Mouse (Mus musculus): ENCODE data around the gene Msto1. TPM values are rescaled to one million over a fixed set of nuclear protein-coding genes. Genes with fewer than 3 reads are reported as not detected.

Msto1 gene
- total and polyA plus RNA-seq, 3 experiments: 59.7 to 70.7 (median 70.2) TPM

- dilution Hi-C loops (cut with MboI; ENCODE audit: extremely low pct_ligation_motif_present, extremely low pct_unique_long_range_greater_than_20kb, low sequenced_read_pairs) (no loop called here), in situ Hi-C loops (cut with MboI; ENCODE audit: low pct_ligation_motif_present, low pct_unique_long_range_greater_than_20kb, low sequenced_read_pairs) (loop anchor here (10.0 to 25.0 kb wide), 2 partner anchors 98 to 175 kb away; no protein-coding TSS in a partner anchor)
Measured at GRCm38 (mm10) chr3:88939749-88940148, 25.9 kb upstream of the Msto1 start.

GRCm38 (mm10) chr3:88939071-88939470 is 25.3 kb upstream of the Msto1 start:
- in situ Hi-C loops (cut with MboI; ENCODE audit: low pct_ligation_motif_present, low pct_unique_long_range_greater_than_20kb, low sequenced_read_pairs): loop anchor here (10.0 to 25.0 kb wide), 2 partner anchors 98 to 174 kb away; no protein-coding TSS in a partner anchor
- Histone ChIP-seq H3K79me2 (replicated peaks; ENCODE audit: control insufficient read depth, extremely low read depth, insufficient read depth, poor library complexity, severe bottlenecking) (no peaks in the 10 kb centered on the region; the same call in none of the 2 replicates), H3K4me1 (ENCODE audit: control insufficient read depth in 1 of 2, insufficient read depth in 2 of 2) (no peaks in the 10 kb centered on the region)

More at GRCm38 (mm10) chr3:88939749-88940148, 25.9 kb upstream of the Msto1 start:
- Histone ChIP-seq H3K4me2 (ENCODE audit: insufficient read depth, low read depth, poor library complexity, severe bottlenecking) (no peak overlapping the region), H3K79me2 (replicated peaks; ENCODE audit: control insufficient read depth, extremely low read depth, insufficient read depth, poor library complexity, severe bottlenecking) (peaks cover 2% of the 10 kb centered on the region), H3K4me3 (replicated peaks in 1 of 3; ENCODE audit: low read depth in 2 of 3, low read length in 2 of 3, poor library complexity in 1 of 3) (no peak overlapping the region), H3K27me3 (replicated peaks) (no peaks in the 10 kb centered on the region), H3K36me3 (replicated peaks in 1 of 2; ENCODE audit: control insufficient read depth in 1 of 2, insufficient read depth in 1 of 2, low read length in 1 of 2) (peaks cover 31 to 82% of the 10 kb centered on the region in 2 experiments), H3K9ac (ENCODE audit: insufficient read depth, low read depth) (no peak overlapping the region), H3K4me1 (ENCODE audit: control insufficient read depth in 1 of 2, insufficient read depth in 2 of 2) (no peaks in the 10 kb centered on the region), H3K27ac (ENCODE audit: insufficient read depth, low read depth) (no peak overlapping the region), H3K9me3 (replicated peaks; ENCODE audit: low read length) (no peaks in the 10 kb centered on the region)
- peak; percentile 40 for DNase-seq (ENCODE audit: extremely low read depth)
- TF ChIP-seq JUND (conservative IDR thresholded peaks at IDR 0.05; ENCODE audit: low read depth, low read length) (no peak), PAX5 (IDR thresholded peaks at IDR 0.05; ENCODE audit: low read length) (no peak), BHLHE40 (IDR thresholded peaks at IDR 0.05; ENCODE audit: low read depth, low read length) (no peak), RAD21 (IDR thresholded peaks at IDR 0.05; ENCODE audit: low read depth, low read length) (peak; percentile 79), MXI1 (IDR thresholded peaks at IDR 0.05; ENCODE audit: low read depth, low read length) (no peak), CHD1 (IDR thresholded peaks at IDR 0.05; ENCODE audit: low read depth, low read length) (no peak), CTCF (conservative IDR thresholded peaks at IDR 0.05 in 1 of 2, IDR thresholded peaks at IDR 0.05 in 1 of 2; ENCODE audit: low read depth in 2 of 2, low read length in 2 of 2) (peak; percentile 7 to 80; a peak in 3 of 4 replicates), MAFK (IDR thresholded peaks at IDR 0.05; ENCODE audit: insufficient replicate concordance, low read length) (no peak), SMC3 (IDR thresholded peaks at IDR 0.05; ENCODE audit: low read depth, low read length) (peak; percentile 31; the same call in 1 of the 2 replicates)

GRCm38 (mm10) chr3:88929501-88929900 is 15.7 kb upstream of the Msto1 start:
- H3K4me3 ChIP-seq (replicated peaks in 1 of 3; ENCODE audit: low read depth in 2 of 3, low read length in 2 of 3, poor library complexity in 1 of 3): no peak overlapping the region
- peaks cover 54 to 96% of the 10 kb centered on the region in 2 experiments for H3K36me3 ChIP-seq (replicated peaks in 1 of 2; ENCODE audit: control insufficient read depth in 1 of 2, insufficient read depth in 1 of 2, low read length in 1 of 2)
- H3K4me2 ChIP-seq (ENCODE audit: insufficient read depth, low read depth, poor library complexity, severe bottlenecking): no peak overlapping the region
- no peaks in the 10 kb centered on the region for H3K4me1 ChIP-seq (ENCODE audit: control insufficient read depth in 1 of 2, insufficient read depth in 2 of 2)
- dilution Hi-C loops (cut with MboI; ENCODE audit: extremely low pct_ligation_motif_present, extremely low pct_unique_long_range_greater_than_20kb, low sequenced_read_pairs): no loop called here
- no peaks in the 10 kb centered on the region for H3K9me3 ChIP-seq (replicated peaks; ENCODE audit: low read length)
- no peak overlapping the region for H3K9ac ChIP-seq (ENCODE audit: insufficient read depth, low read depth)
- H3K79me2 ChIP-seq (replicated peaks; ENCODE audit: control insufficient read depth, extremely low read depth, insufficient read depth, poor library complexity, severe bottlenecking): no peaks in the 10 kb centered on the region
- H3K27me3 ChIP-seq (replicated peaks): no peaks in the 10 kb centered on the region
- DNase-seq (ENCODE audit: extremely low read depth): no peak
- in situ Hi-C loops (cut with MboI; ENCODE audit: low pct_ligation_motif_present, low pct_unique_long_range_greater_than_20kb, low sequenced_read_pairs): loop anchor here (25.0 kb wide), 1 partner anchor 108 kb away; no protein-coding TSS in a partner anchor
- no peak overlapping the region for H3K27ac ChIP-seq (ENCODE audit: insufficient read depth, low read depth)
- TF ChIP-seq EP300 (IDR thresholded peaks at IDR 0.05; ENCODE audit: low read length) (no peak), MAX (IDR thresholded peaks at IDR 0.05; ENCODE audit: low read length) (no peak), ZC3H11A (IDR thresholded peaks at IDR 0.05; ENCODE audit: low read depth, low read length) (no peak), ZKSCAN1 (IDR thresholded peaks at IDR 0.05; ENCODE audit: borderline replicate concordance, low read depth, low read length) (no peak), RAD21 (IDR thresholded peaks at IDR 0.05; ENCODE audit: low read depth, low read length) (no peak), NELFE (IDR thresholded peaks at IDR 0.05; ENCODE audit: low read depth, low read length) (no peak), ZNF384 (IDR thresholded peaks at IDR 0.05; ENCODE audit: low read depth, low read length) (no peak), ZMIZ1 (IDR thresholded peaks at IDR 0.05; ENCODE audit: low read depth, low read length) (no peak), CHD2 (IDR thresholded peaks at IDR 0.05; ENCODE audit: low read length) (no peak), MEF2A (IDR thresholded peaks at IDR 0.05; ENCODE audit: borderline replicate concordance, low read depth, low read length) (no peak), TCF12 (IDR thresholded peaks at IDR 0.05; ENCODE audit: low read depth, low read length) (no peak), RCOR1 (conservative IDR thresholded peaks at IDR 0.05; ENCODE audit: low read depth, low read length) (no peak), TBP (conservative IDR thresholded peaks at IDR 0.05; ENCODE audit: low read depth, low read length) (no peak), E2F4 (IDR thresholded peaks at IDR 0.05; ENCODE audit: insufficient replicate concordance, low read depth, low read length) (no peak), GABPA (IDR thresholded peaks at IDR 0.05; ENCODE audit: insufficient replicate concordance, low read depth, low read length) (no peak)

More at GRCm38 (mm10) chr3:88939071-88939470, 25.3 kb upstream of the Msto1 start:
- Histone ChIP-seq H3K9ac (ENCODE audit: insufficient read depth, low read depth) (no peak overlapping the region), H3K36me3 (replicated peaks in 1 of 2; ENCODE audit: control insufficient read depth in 1 of 2, insufficient read depth in 1 of 2, low read length in 1 of 2) (peaks cover 31 to 89% of the 10 kb centered on the region in 2 experiments), H3K27ac (ENCODE audit: insufficient read depth, low read depth) (no peak overlapping the region), H3K9me3 (replicated peaks; ENCODE audit: low read length) (no peaks in the 10 kb centered on the region), H3K4me3 (replicated peaks in 1 of 3; ENCODE audit: low read depth in 2 of 3, low read length in 2 of 3, poor library complexity in 1 of 3) (no peak overlapping the region), H3K4me2 (ENCODE audit: insufficient read depth, low read depth, poor library complexity, severe bottlenecking) (no peak overlapping the region), H3K27me3 (replicated peaks) (no peaks in the 10 kb centered on the region)
- no peak for TF ChIP-seq MAX (IDR thresholded peaks at IDR 0.05; ENCODE audit: low read length)
- TF ChIP-seq SMC3 (IDR thresholded peaks at IDR 0.05; ENCODE audit: low read depth, low read length): no peak
- TF ChIP-seq USF1 (IDR thresholded peaks at IDR 0.05; ENCODE audit: low read depth, low read length): no peak
- TF ChIP-seq JUND (conservative IDR thresholded peaks at IDR 0.05; ENCODE audit: low read depth, low read length): no peak
- TF ChIP-seq E2F4 (IDR thresholded peaks at IDR 0.05; ENCODE audit: insufficient replicate concordance, low read depth, low read length): no peak
- no peak for TF ChIP-seq IRF4 (IDR thresholded peaks at IDR 0.05; ENCODE audit: low read depth, low read length)
- no peak for TF ChIP-seq ETS1 (conservative IDR thresholded peaks at IDR 0.05; ENCODE audit: low read depth, low read length)
- 0 out of 4 replicates have a peak, but pooled peaks of 1 of the 2 experiments have one; percentile 1 for TF ChIP-seq CTCF (conservative IDR thresholded peaks at IDR 0.05 in 1 of 2, IDR thresholded peaks at IDR 0.05 in 1 of 2; ENCODE audit: low read depth in 2 of 2, low read length in 2 of 2)
- dilution Hi-C loops (cut with MboI; ENCODE audit: extremely low pct_ligation_motif_present, extremely low pct_unique_long_range_greater_than_20kb, low sequenced_read_pairs): no loop called here
- DNase-seq (ENCODE audit: extremely low read depth): no peak
